Mouse (Mus musculus): ENCODE measurements around the gene Ndufa12. TPM values are rescaled to one million over a fixed set of nuclear protein-coding genes. Genes with fewer than 3 reads are reported as not detected.

Gene Ndufa12
- 352 and 366 TPM in 2 replicates for polyA plus RNA-seq (2015; fragmentation: Nextera tagmentation; extraction: Ambion mirVana)

- Histone ChIP-seq H3K4me3 (replicated peaks) (peak within 1 kb of the TSS; percentile 91), H3K27ac (peak within 1 kb of the TSS; percentile 78)
- under 1% methylated on average over 46 of the region's 46 CpGs for WGBS
Observed at GRCm38 (mm10) chr10:94198482-94199405, at the start of gene Ndufa12. Ndufa12 (plus strand) TSS chr10:94198720.

GRCm38 (mm10) chr10:94151488-94151887 is 47.0 kb upstream of the Ndufa12 start:
- Histone ChIP-seq H3K4me1 (replicated peaks) (peaks cover 25% of the 10 kb centered on the region), H3K4me2 (replicated peaks) (no peak overlapping the region), H3K27me3 (no peaks in the 10 kb centered on the region), H3K36me3 (no peaks in the 10 kb centered on the region), H3K4me3 (replicated peaks) (no peak overlapping the region), H3K27ac (no peak overlapping the region), H3K9ac (replicated peaks) (no peak overlapping the region), H3K9me3 (no peaks in the 10 kb centered on the region)
- 91% methylated on average over 4 of the region's 4 CpGs for WGBS
- ATAC-seq = no peak

More at GRCm38 (mm10) chr10:94198482-94199405, at the start of gene Ndufa12:
- Histone ChIP-seq H3K4me1 (replicated peaks) (peaks cover 18% of the 10 kb centered on the region), H3K9me3 (no peaks in the 10 kb centered on the region), H3K27me3 (no peaks in the 10 kb centered on the region), H3K4me2 (replicated peaks) (peak within 1 kb of the TSS; percentile 88), H3K36me3 (peaks cover 40% of the 10 kb centered on the region), H3K9ac (replicated peaks) (peak within 1 kb of the TSS; percentile 86)
- ATAC-seq = peak; percentile 97

GRCm38 (mm10) chr10:94153841-94154240 is 44.7 kb upstream of the Ndufa12 start:
- no peaks in the 10 kb centered on the region for H3K9me3 ChIP-seq
- no peak for ATAC-seq

GRCm38 (mm10) chr10:94158962-94159361 is 39.6 kb upstream of the Ndufa12 start:
- Histone ChIP-seq H3K4me2 (replicated peaks) (no peak overlapping the region), H3K4me1 (replicated peaks) (no peaks in the 10 kb centered on the region), H3K4me3 (replicated peaks) (no peak overlapping the region), H3K27ac (no peak overlapping the region), H3K9ac (replicated peaks) (no peak overlapping the region), H3K27me3 (no peaks in the 10 kb centered on the region), H3K9me3 (no peaks in the 10 kb centered on the region), H3K36me3 (peaks cover 43% of the 10 kb centered on the region)
- WGBS = 90% methylated on average over 6 of the region's 6 CpGs
- no peak for ATAC-seq

More at GRCm38 (mm10) chr10:94153841-94154240, 44.7 kb upstream of the Ndufa12 start:
- Histone ChIP-seq H3K27me3 (no peaks in the 10 kb centered on the region), H3K4me3 (replicated peaks) (no peak overlapping the region), H3K36me3 (peaks cover 12% of the 10 kb centered on the region), H3K4me1 (replicated peaks) (peaks cover 16% of the 10 kb centered on the region), H3K27ac (no peak overlapping the region), H3K9ac (replicated peaks) (no peak overlapping the region), H3K4me2 (replicated peaks) (no peak overlapping the region)

- H3K4me3 ChIP-seq (replicated peaks) = no peak overlapping the region
- ATAC-seq = no peak
- H3K27me3 ChIP-seq = no peaks in the 10 kb centered on the region
- H3K4me2 ChIP-seq (replicated peaks) = no peak overlapping the region
- H3K9ac ChIP-seq (replicated peaks) = no peak overlapping the region
- peaks cover 48% of the 10 kb centered on the region for H3K36me3 ChIP-seq
- H3K27ac ChIP-seq = no peak overlapping the region
- H3K9me3 ChIP-seq = no peaks in the 10 kb centered on the region
- no peaks in the 10 kb centered on the region for H3K4me1 ChIP-seq (replicated peaks)
- 89% methylated on average over 4 of the region's 4 CpGs for WGBS
Observed at GRCm38 (mm10) chr10:94159406-94159805, 39.1 kb upstream of the Ndufa12 start.

- Histone ChIP-seq H3K4me1 (replicated peaks) (no peaks in the 10 kb centered on the region), H3K36me3 (peaks cover 59% of the 10 kb centered on the region), H3K27me3 (no peaks in the 10 kb centered on the region), H3K9me3 (no peaks in the 10 kb centered on the region), H3K9ac (replicated peaks) (no peak overlapping the region), H3K4me2 (replicated peaks) (no peak overlapping the region), H3K27ac (no peak overlapping the region), H3K4me3 (replicated peaks) (no peak overlapping the region)
- WGBS = 86% methylated on average over 5 of the region's 5 CpGs
- ATAC-seq = no peak
Observed at GRCm38 (mm10) chr10:94161051-94161765, 37.3 kb upstream of the Ndufa12 start.

- ATAC-seq = no peak
- WGBS = 94% methylated on average over 7 of the region's 7 CpGs
- no peaks in the 10 kb centered on the region for H3K9me3 ChIP-seq
- no peak overlapping the region for H3K4me2 ChIP-seq (replicated peaks)
- no peaks in the 10 kb centered on the region for H3K27me3 ChIP-seq
- H3K4me3 ChIP-seq (replicated peaks) = no peak overlapping the region
- no peaks in the 10 kb centered on the region; the same call in 1 of the 2 replicates for H3K4me1 ChIP-seq (replicated peaks)
- H3K36me3 ChIP-seq = peaks cover 64% of the 10 kb centered on the region
- no peak overlapping the region for H3K9ac ChIP-seq (replicated peaks)
- H3K27ac ChIP-seq = no peak overlapping the region
Observed at GRCm38 (mm10) chr10:94162031-94162430, 36.5 kb upstream of the Ndufa12 start.

GRCm38 (mm10) chr10:94164104-94164845 is 34.2 kb upstream of the Ndufa12 start:
- no peak overlapping the region for H3K9ac ChIP-seq (replicated peaks)
- no peak for ATAC-seq
- no peak overlapping the region for H3K4me3 ChIP-seq (replicated peaks)
- H3K27me3 ChIP-seq = no peaks in the 10 kb centered on the region
- peaks cover 70% of the 10 kb centered on the region for H3K36me3 ChIP-seq
- 82% methylated on average over 5 of the region's 5 CpGs for WGBS
- H3K9me3 ChIP-seq = no peaks in the 10 kb centered on the region
- H3K27ac ChIP-seq = no peak overlapping the region
- H3K4me2 ChIP-seq (replicated peaks) = no peak overlapping the region
- H3K4me1 ChIP-seq (replicated peaks) = no peaks in the 10 kb centered on the region; the same call in 1 of the 2 replicates

GRCm38 (mm10) chr10:94165426-94165825 is 33.1 kb upstream of the Ndufa12 start:
- Histone ChIP-seq H3K27me3 (no peaks in the 10 kb centered on the region), H3K9ac (replicated peaks) (no peak overlapping the region), H3K4me1 (replicated peaks) (no peaks in the 10 kb centered on the region; the same call in 1 of the 2 replicates), H3K4me3 (replicated peaks) (no peak overlapping the region), H3K36me3 (peaks cover 72% of the 10 kb centered on the region), H3K27ac (no peak overlapping the region), H3K4me2 (replicated peaks) (no peak overlapping the region), H3K9me3 (no peaks in the 10 kb centered on the region)
- WGBS = 93% methylated on average over 16 of the region's 16 CpGs
- ATAC-seq = no peak

- Histone ChIP-seq H3K27me3 (no peaks in the 10 kb centered on the region), H3K36me3 (peaks cover 64% of the 10 kb centered on the region), H3K9ac (replicated peaks) (no peak overlapping the region; the same call in 1 of the 2 replicates), H3K4me2 (replicated peaks) (no peak overlapping the region), H3K4me3 (replicated peaks) (no peak overlapping the region), H3K9me3 (no peaks in the 10 kb centered on the region), H3K27ac (no peak overlapping the region), H3K4me1 (replicated peaks) (peaks cover 9% of the 10 kb centered on the region)
- WGBS = 70% methylated on average over 11 of the region's 11 CpGs
- no peak for ATAC-seq
Observed at GRCm38 (mm10) chr10:94167051-94167750, 31.3 kb upstream of the Ndufa12 start.
